Mouse (Mus musculus) heart, adult 9 months (tissue): Measurements from ENCODE around the gene Cpa4.

Experiments used
- DNase-seq, 2 experiments: peaks; one replicate each; pipeline ENCODE4 v3.0.0; 2022; ENCODE audit warnings: low spot score in 2 of 2

Gene Cpa4

DNA sequence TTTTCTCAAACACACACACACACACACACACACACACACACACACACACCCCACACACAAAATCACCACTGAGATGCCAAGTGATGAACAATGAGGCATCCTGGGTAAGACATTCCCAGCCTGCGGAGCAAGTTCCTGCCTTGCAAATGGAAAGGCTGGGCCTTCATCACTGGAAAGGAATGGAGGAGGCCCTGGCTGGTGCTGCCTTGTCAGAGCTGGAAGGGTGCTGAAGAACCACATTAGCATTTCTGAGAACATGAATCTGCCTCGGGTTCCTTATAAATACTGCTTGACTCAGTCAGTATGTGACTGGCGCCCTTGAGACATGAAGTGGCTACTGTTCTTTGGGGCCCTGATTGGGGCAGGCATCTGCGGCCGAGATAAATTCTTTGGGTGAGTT, at the start of gene Cpa4:
TSS of gene Cpa4 (plus strand) at position 301 of the 400 bp plus-strand sequence.
- DNase-seq, result no peak

DNA sequence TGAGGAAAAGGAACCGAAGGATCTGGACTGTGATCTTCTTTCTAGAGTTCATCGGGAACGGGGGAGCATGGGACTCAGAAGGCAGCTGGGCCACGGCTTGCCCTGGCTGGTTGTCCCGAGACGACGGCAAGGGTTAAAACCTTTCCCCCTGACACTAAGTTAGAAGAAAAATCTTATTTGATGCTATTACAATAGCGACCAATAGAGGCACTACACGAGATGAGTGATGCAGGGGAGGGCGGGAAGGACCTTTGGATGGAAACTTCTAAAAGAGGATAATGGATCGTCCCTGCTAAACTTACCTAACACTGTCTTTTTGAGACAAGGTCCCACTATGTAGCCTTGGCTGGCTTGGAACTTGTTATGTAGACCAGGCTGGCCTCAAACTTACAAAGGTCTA, 47.8 kb upstream of the Cpa4 start:
- no peak for DNase-seq

DNA sequence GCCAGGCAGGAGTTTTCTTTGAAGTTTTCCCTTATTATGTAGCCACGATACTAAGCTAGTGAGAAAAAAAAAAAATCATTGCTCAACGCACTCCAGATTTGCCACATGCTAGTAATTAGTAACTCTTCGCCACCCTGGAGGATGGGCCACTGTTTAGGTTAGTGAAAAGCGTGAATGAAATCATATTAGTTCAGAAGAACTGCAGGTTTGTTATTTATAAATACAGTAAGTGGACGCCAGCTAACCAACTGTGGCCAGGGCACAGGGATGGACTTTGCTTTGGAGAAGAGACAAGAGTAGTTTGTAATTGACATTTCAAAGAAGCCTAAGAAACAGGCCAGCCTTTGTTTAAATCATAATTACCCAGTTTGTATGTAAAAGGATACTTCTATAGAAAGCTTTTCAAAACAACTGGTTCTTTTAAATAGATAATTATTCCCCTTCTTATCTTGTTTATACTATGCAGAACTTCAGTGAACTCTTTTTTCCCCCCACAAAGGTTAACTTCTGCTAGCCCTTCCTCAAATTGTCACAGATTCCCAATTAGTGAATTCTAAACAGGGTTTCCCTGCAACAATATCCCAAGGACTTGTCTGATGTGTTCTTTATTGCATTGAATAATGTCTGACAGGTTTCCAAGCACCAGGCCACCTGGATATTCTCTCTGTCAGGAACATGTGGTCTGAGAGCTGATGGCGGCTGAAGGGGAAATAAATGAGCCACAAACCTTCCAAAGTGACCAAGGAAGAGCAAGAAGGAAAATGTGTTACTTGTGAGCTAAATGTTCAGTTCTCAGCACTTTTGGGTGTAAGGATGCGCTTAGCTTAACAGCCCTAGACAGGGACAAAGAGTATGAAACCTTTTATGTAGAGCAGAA, 42.5 kb upstream of the Cpa4 start:
- DNase-seq, result no peak

GRCm38 (mm10) chr6:30526586-30527515, 41.3 kb upstream of the Cpa4 start:
- no peak for DNase-seq

- no peak for DNase-seq
These were observed 39.4 kb upstream of the Cpa4 start for GRCm38 (mm10) chr6:30528800-30529199.

DNA sequence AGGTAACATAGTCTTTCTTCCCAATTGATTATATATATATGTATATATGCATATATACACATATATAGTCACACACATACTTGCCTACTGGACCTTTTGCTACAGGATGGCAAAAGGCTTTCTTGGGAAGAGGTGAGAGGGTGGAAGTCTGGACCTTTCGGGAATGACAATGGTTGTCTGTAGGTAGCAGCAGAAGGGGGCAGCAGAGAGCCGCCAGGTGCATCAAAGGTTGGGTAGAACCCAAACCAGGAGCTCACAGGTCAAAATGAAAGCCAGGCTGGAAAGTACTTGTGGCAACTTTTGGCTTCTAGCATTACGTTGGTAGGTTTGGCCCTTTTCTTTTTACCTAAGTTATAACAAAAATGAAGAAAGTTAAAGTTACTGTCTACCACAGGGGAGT, 32.8 kb upstream of the Cpa4 start:
- no peak for DNase-seq

- no peak for DNase-seq
These were observed 29.9 kb upstream of the Cpa4 start for GRCm38 (mm10) chr6:30538240-30538639.

DNA sequence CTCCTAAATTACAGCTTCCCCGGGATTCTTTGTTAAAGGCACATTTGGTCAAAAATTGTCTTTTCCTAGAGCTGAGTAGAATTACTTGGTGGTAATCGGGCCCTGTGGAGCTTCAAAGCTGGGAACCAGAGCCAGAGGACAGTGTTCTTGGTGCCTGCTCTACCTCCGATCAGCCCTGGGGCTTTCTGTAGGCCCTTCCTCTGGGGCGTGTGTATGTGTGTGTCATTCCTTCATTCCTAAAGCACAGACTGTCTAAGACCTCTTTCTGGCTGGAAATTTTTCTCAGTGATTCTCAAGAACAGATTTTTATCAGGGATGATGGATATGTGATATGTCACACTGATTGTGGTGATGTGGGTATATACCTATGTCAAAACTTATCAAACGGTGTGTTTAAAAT, 29.4 kb upstream of the Cpa4 start:
- DNase-seq, result no peak

DNA sequence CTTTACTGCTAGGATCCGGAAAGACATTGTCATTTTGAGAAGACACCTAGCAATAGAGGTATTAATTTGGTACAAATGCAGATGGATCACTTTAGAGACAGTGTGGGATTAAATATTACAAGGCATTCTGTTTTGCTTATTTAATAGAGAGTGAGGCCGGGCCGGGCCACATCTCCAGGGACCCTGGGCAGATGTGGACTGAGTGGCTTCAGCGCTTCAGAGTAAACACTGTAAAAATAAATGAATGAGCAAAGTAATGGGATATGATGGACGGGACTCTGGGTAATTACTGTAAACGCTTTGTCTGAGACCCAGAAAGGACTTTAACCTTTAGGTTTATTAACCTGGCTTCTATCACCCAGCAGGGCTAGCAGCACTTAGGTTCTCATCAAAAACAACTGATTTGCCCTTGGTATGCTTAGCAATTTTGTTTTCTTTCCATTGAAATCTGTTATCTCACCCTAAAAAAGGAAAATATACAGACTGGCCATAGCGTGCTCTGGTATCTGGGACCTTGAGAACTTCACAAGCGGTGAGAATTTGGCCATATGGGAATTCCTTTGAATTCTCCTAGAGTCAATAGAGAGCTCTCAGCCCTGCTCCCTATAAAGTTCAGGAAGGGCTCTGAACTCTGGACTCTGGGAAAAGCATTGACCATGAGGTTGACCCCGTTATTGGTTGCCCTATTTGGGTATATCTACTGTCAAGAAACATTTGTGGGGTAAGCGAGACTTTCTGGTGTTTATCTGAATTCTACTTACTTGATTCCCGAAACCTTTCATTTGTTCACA, 27.0 kb upstream of the Cpa4 start, which contains the start of gene Cpa2:
TSS of gene Cpa2 (plus strand) at position 574 of the 791 bp plus-strand sequence.
- no peak for DNase-seq

DNA sequence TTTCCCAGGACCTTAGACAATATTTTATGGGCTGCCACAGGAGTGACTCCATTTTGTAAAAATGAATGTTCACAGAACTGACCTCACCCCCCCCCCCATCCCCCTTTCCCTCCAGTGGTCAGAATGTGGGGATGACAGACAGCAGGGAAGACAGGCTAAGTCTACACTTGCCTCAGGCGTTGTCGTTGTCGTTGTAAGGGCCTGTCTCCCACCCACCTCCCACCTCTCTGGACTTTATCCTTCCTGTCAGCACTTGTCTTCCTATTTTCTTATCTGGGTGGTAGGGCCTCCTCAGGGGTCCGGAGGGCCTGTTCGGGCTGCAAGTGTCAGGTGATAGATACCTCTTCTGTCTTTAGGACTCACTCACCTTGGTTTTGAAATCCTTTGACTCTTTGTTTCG, 25.9 kb upstream of the Cpa4 start:
- no peak for DNase-seq

DNA sequence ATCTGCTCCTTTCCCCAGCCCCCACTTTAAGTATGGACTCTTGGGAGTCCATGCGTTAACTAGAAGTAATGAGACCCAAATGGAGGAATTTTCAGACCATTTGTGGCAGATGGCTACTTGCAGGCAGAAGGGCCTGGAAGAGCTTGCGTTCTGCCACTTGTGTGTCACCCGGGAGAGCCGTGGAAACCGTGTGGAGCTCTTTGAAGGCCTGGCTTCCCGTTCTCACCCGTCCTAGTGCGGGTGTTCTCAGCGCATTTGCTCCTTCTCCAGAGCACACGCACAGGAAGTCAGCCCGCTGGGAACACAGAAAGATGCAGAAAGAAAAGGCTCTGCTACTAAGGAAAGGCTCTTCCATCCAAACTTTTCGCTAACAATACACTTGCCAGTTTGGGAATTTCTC, 25.1 kb upstream of the Cpa4 start:
- DNase-seq, result no peak

DNA sequence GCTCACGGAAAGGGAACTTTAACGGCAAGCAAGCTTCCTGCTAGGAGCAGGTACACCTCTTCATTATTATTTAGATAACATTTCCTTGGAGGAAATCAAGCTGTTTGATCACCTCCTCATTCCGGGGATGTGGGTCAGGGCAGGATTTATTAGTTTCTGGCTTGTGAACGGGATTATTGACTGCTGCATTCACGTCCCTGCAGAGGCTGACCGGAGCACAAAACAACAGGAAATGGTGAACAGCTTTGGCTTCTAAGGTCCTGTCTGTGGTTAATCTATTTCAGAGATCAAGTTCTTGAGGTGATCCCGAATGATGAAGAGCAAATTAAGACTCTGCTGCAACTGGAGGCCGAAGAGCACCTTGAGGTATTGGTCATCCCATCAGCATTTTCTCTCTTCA, 24.3 kb upstream of the Cpa4 start:
- no peak for DNase-seq

DNA sequence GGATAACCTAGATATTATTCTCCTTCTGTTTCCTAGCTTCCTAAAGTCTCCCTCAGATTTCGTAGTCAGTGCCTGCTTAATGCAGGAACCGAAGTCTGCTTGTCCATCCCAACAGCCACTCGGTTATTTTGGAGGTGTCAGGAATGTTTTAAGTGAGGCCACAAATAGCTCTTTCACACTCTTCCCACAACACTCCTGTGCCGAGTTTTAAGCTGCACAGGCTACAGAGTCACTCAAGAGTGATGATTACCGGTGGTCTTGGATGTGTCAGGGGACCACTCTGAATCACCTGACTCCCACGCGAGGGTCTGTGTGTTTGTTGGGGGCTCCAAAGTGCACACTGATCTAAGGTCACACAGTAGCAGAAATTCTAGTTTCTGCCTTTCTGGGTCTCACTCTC, 22.5 kb upstream of the Cpa4 start:
- no peak for DNase-seq

DNA sequence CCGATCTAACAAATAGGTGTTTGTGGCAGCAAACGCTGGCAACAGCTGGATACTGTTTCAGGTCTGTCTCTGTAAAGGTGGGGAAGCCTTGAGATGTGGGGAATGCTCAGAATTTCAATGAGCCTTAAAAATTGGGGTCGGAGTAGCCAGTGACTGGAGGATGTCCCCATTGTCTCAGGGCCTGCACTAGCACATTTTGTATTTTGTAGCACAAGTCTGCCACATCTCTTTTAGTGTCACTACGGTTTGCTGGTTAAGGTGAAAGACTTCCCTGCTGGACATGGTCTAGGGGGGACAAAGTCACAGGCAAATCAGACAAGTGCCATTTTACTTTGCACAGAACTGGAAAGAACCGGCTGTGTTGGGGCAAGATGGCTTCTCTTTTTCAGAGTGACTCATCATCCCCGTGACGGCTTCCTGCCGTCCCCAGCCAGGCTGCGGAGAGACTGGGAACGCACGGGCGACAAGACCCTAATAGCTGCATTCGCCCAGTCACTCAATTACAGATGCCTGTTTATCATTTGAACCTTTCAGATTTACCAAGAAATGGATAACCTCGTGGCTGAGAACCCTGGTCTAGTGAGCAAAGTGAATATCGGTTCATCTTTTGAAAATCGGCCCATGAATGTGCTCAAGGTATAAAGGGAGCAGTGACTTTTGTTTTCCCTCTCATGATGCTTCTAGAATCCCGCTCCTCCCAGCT, 21.4 kb upstream of the Cpa4 start:
- no peak for DNase-seq

GRCm38 (mm10) chr6:30547274-30547645, 20.9 kb upstream of the Cpa4 start:
- DNase-seq, result no peak

DNA sequence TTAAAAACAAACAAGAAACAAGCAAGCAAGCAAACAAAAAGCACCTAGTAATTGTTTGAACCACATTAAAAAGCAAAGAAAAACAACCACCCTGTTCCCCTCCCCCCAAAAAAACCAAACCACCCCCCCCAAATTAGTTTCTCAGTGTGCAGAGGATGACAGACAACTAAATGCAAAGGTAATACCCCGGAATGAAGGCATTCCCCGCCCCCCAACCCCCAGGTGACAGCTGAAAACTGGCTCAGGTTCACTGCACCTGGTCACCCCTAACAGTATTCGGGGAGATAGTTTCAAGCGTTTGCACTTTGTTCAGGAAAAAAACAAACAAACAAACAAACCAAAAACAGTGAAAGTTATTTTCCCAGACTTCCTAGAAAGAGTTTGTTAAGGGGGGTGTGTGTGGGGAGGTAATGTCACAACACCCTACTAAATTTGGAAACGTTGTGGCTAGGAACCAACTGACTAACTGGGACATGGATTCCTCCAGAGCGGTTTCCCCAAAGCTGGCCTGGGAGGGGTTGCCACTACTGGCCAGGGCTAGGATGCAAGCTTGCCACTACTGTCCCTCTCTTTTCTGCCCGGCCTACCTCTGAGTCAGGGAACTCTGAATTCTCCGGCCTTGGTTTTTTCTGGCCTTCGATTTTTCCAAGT, 20.4 kb upstream of the Cpa4 start:
- peak; percentile 63 to 66 for DNase-seq

DNA sequence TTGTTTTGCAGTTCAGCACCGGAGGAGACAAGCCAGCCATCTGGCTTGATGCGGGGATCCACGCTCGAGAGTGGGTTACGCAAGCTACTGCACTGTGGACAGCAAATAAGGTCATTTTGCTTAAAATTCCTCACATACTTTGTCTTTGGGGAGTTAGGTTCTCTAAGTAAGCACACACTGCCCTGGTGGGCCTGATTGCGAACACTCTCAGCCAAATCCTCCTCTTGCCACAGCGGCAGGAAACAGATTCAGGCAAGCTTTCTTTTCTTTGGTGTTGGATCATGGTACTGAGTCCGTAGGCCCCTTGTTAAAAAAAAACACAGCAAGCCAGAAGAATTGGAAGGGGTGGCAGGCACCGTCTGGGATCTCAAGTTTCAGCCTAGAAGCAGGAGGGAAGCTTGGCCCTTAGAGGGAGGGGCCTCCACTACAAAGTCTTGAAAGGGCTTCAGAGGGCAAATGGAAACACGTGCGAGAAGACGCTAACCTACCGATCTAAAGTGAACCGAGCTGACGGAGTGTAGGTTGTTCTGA, 18.9 kb upstream of the Cpa4 start:
- peak in 1 of 2 experiments; percentile 37 for DNase-seq

- no peak for DNase-seq
These were observed 17.5 kb upstream of the Cpa4 start for GRCm38 (mm10) chr6:30550496-30551192.

DNA sequence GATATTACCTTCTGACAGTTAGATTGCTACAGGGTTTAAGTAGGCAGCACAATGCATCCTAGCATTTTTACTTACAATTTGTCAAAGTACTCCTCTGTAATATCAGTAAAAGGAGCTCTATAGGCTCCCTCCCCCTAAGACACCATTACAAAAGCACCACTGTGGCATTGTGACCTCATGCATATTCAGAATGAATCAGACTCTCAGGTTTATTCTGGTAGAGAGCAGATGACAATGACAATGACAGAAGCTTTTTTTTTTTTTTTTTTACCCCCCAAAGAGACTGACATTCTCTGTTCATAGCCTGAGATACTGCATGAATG, 17.0 kb upstream of the Cpa4 start:
- no peak for DNase-seq
